Mouse (Mus musculus): ENCODE results near the gene Hoxd4. TPM values are rescaled to one million over a fixed set of nuclear protein-coding genes. Genes with fewer than 3 reads are reported as not detected.

Hoxd4 gene
- total and polyA plus RNA-seq, 2 experiments from 2014 or later = not detected

GRCm38 (mm10) chr2:74699053-74699430, 12.7 kb upstream of the Hoxd4 start:
- 3% methylated on average over 17 of the region's 17 CpGs for WGBS
- H3K4me3 ChIP-seq (ENCODE audit: low read depth, low read length) = no peak overlapping the region

GRCm38 (mm10) chr2:74699664-74700545, 11.8 kb upstream of the Hoxd4 start:
- Histone ChIP-seq H3K36me3 (ENCODE audit: insufficient read depth) (no peaks in the 10 kb centered on the region), H3K27ac (ENCODE audit: low read depth, low read length) (no peak overlapping the region), H3K4me3 (ENCODE audit: low read depth, low read length) (no peak overlapping the region), H3K27me3 (ENCODE audit: insufficient read depth, low read length) (peaks cover 84% of the 10 kb centered on the region), H3K4me1 (ENCODE audit: insufficient read depth) (no peaks in the 10 kb centered on the region), H3K4me2 (ENCODE audit: low read depth) (no peak overlapping the region), H3K9me3 (ENCODE audit: low read length) (no peaks in the 10 kb centered on the region), H3K9ac (no peak overlapping the region)
- TF ChIP-seq CTCF (IDR thresholded peaks at IDR 0.05; ENCODE audit: low read depth) = no peak
- 2% methylated on average over 23 of the region's 23 CpGs for WGBS
- ATAC-seq = no peak
- DNase-seq = no peak

More at GRCm38 (mm10) chr2:74699053-74699430, 12.7 kb upstream of the Hoxd4 start:
- Histone ChIP-seq H3K4me1 (ENCODE audit: insufficient read depth) (no peaks in the 10 kb centered on the region), H3K9me3 (ENCODE audit: low read length) (no peaks in the 10 kb centered on the region), H3K4me2 (ENCODE audit: low read depth) (no peak overlapping the region), H3K27me3 (ENCODE audit: insufficient read depth, low read length) (peaks cover 84% of the 10 kb centered on the region), H3K9ac (no peak overlapping the region), H3K27ac (ENCODE audit: low read depth, low read length) (no peak overlapping the region), H3K36me3 (ENCODE audit: insufficient read depth) (no peaks in the 10 kb centered on the region)
- no peak for TF ChIP-seq CTCF (IDR thresholded peaks at IDR 0.05; ENCODE audit: low read depth)
- no peak for ATAC-seq
- DNase-seq = no peak

- no peak overlapping the region for H3K4me2 ChIP-seq (ENCODE audit: low read depth)
- no peaks in the 10 kb centered on the region for H3K9me3 ChIP-seq (ENCODE audit: low read length)
- DNase-seq (no peak), ATAC-seq (no peak)
- H3K4me1 ChIP-seq (ENCODE audit: insufficient read depth) = no peaks in the 10 kb centered on the region
- H3K36me3 ChIP-seq (ENCODE audit: insufficient read depth) = no peaks in the 10 kb centered on the region
- WGBS = 3% methylated on average over 22 of the region's 22 CpGs
- H3K27ac ChIP-seq (ENCODE audit: low read depth, low read length) = no peak overlapping the region
- H3K4me3 ChIP-seq (ENCODE audit: low read depth, low read length) = no peak overlapping the region
- no peak overlapping the region for H3K9ac ChIP-seq
- peaks cover 80% of the 10 kb centered on the region for H3K27me3 ChIP-seq (ENCODE audit: insufficient read depth, low read length)
- no peak for TF ChIP-seq CTCF (IDR thresholded peaks at IDR 0.05; ENCODE audit: low read depth)
Observed at GRCm38 (mm10) chr2:74700546-74701112, 11.1 kb upstream of the Hoxd4 start.

- TF ChIP-seq CTCF (IDR thresholded peaks at IDR 0.05; ENCODE audit: low read depth) = peak; percentile 91
- Histone ChIP-seq H3K9me3 (ENCODE audit: low read length) (no peaks in the 10 kb centered on the region), H3K36me3 (ENCODE audit: insufficient read depth) (no peaks in the 10 kb centered on the region), H3K9ac (no peak overlapping the region), H3K4me1 (ENCODE audit: insufficient read depth) (no peaks in the 10 kb centered on the region), H3K4me3 (ENCODE audit: low read depth, low read length) (no peak overlapping the region), H3K27ac (ENCODE audit: low read depth, low read length) (no peak overlapping the region), H3K27me3 (ENCODE audit: insufficient read depth, low read length) (peaks cover 78% of the 10 kb centered on the region), H3K4me2 (ENCODE audit: low read depth) (no peak overlapping the region)
- WGBS = 10% methylated on average over 17 of the region's 17 CpGs
- DNase-seq (peak; percentile 94), ATAC-seq (peak; percentile 58; the same call in 1 of the 2 replicates)
Observed at GRCm38 (mm10) chr2:74701949-74702819, 9.5 kb upstream of the Hoxd4 start.

- H3K27me3 ChIP-seq (ENCODE audit: insufficient read depth, low read length) = peaks cover 78% of the 10 kb centered on the region
- H3K27ac ChIP-seq (ENCODE audit: low read depth, low read length) = no peak overlapping the region
- no peaks in the 10 kb centered on the region for H3K9me3 ChIP-seq (ENCODE audit: low read length)
- TF ChIP-seq CTCF (IDR thresholded peaks at IDR 0.05; ENCODE audit: low read depth) = no peak
- no peak for DNase-seq
- H3K4me3 ChIP-seq (ENCODE audit: low read depth, low read length) = no peak overlapping the region
- H3K9ac ChIP-seq = no peak overlapping the region
- ATAC-seq = no peak
- H3K36me3 ChIP-seq (ENCODE audit: insufficient read depth) = no peaks in the 10 kb centered on the region
- H3K4me1 ChIP-seq (ENCODE audit: insufficient read depth) = no peaks in the 10 kb centered on the region
- no peak overlapping the region for H3K4me2 ChIP-seq (ENCODE audit: low read depth)
- 14% methylated on average over 6 of the region's 6 CpGs for WGBS
Observed at GRCm38 (mm10) chr2:74702820-74703219, 8.9 kb upstream of the Hoxd4 start.

GRCm38 (mm10) chr2:74703317-74703716, 8.4 kb upstream of the Hoxd4 start:
- no peaks in the 10 kb centered on the region for H3K36me3 ChIP-seq (ENCODE audit: insufficient read depth)
- ATAC-seq (no peak), DNase-seq (no peak)
- H3K4me3 ChIP-seq (ENCODE audit: low read depth, low read length) = no peak overlapping the region
- no peaks in the 10 kb centered on the region for H3K4me1 ChIP-seq (ENCODE audit: insufficient read depth)
- 3% methylated on average over 10 of the region's 10 CpGs for WGBS
- no peak for TF ChIP-seq CTCF (IDR thresholded peaks at IDR 0.05; ENCODE audit: low read depth)
- peaks cover 82% of the 10 kb centered on the region for H3K27me3 ChIP-seq (ENCODE audit: insufficient read depth, low read length)
- no peak overlapping the region for H3K27ac ChIP-seq (ENCODE audit: low read depth, low read length)
- H3K9me3 ChIP-seq (ENCODE audit: low read length) = no peaks in the 10 kb centered on the region
- no peak overlapping the region for H3K9ac ChIP-seq
- H3K4me2 ChIP-seq (ENCODE audit: low read depth) = no peak overlapping the region

All from forebrain, postnatal 0 days (tissue).